Mouse (Mus musculus) embryo, embryonic 9.5 days (tissue): ENCODE measurements around the gene Mfsd4a.

Source experiments
- DNase-seq: peaks from one replicate; pipeline ENCODE4 v3.0.0-alpha.2; 2017; ENCODE audit errors: extremely low spot score

Gene Mfsd4a

GRCm38 (mm10) chr1:131990083-131990760 is 77.6 kb downstream of the Mfsd4a start:
- no peak for DNase-seq

GRCm38 (mm10) chr1:131989476-131989875 is 78.4 kb downstream of the Mfsd4a start:
- DNase-seq = no peak

GRCm38 (mm10) chr1:131987432-131987831 is 80.4 kb downstream of the Mfsd4a start:
- DNase-seq = no peak

GRCm38 (mm10) chr1:131983806-131984205 is 84.1 kb downstream of the Mfsd4a start:
- DNase-seq = no peak

- DNase-seq = peak; percentile 72
These were observed 85.0 kb downstream of the Mfsd4a start for GRCm38 (mm10) chr1:131982907-131983306.

GRCm38 (mm10) chr1:131981378-131982013 is 86.4 kb downstream of the Mfsd4a start:
- DNase-seq = peak; percentile 82

- peak; percentile 52 for DNase-seq
These were observed 87.4 kb downstream of the Mfsd4a start for GRCm38 (mm10) chr1:131980471-131980870.

- DNase-seq = no peak
These were observed 91.0 kb downstream of the Mfsd4a start for GRCm38 (mm10) chr1:131976886-131977285.

GRCm38 (mm10) chr1:131973991-131974390 is 93.9 kb downstream of the Mfsd4a start:
- no peak for DNase-seq
